Mouse (Mus musculus) liver, adult 2 months (tissue): Measurements from ENCODE around the gene Leng8.

Experiments used
- CTCF ChIP-seq: fragments of 200-500 bp; IDR thresholded peaks from 2 replicates; pipeline ENCODE4 v1.5.1; 2011; ENCODE audit warnings: low read depth, low read length, control low read depth
- POLR2A ChIP-seq: fragments of 200-500 bp; IDR thresholded peaks from 2 replicates; pipeline ENCODE4 v1.6.1; 2011; ENCODE audit warnings: low read length, control low read depth; ENCODE audit not compliant: insufficient read depth; ENCODE audit errors: extremely low read depth

GRCm38 (mm10) chr7:4138671-4139070 lies 1.8 kb downstream of the Leng8 start:
- TF ChIP-seq CTCF: no peak
- no peak for TF ChIP-seq POLR2A
